Mouse (Mus musculus): ENCODE measurements at regions not wholly inside any gene's neighbourhood (a gene's known extent, or its start where the extent isn't known, plus 50 kb on each side); places are given as distances from the start of the nearest gene placed in this dataset.

DNA sequence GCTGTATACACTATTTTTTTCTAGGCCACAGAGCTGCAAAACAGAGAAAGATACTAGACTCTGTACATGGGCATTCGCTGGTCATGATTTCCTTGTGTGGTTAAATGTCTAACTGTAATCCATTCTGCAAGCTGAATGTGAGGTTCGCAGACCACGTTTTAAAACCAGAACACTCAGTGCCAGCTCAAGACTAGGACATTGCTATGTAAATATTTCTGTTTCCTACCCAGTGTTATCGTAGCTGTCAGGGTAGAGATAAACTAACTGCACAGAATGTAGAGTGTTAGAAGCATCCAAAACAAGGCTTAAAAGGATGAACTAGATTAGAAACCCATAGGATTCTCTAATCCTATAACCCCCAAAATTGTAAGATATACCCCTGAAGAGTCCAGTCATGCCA is 494.1 kb upstream of the Map3k7 start:
- TF ChIP-seq CEBPB (IDR thresholded peaks at IDR 0.05; ENCODE audit: insufficient read depth, poor library complexity, severe bottlenecking) (no peak), POLR2A (IDR thresholded peaks at IDR 0.05; ENCODE audit: insufficient read length, low read depth) (no peak), TCF12 (IDR thresholded peaks at IDR 0.05; ENCODE audit: insufficient read depth, poor library complexity, severe bottlenecking) (no peak), MAX (IDR thresholded peaks at IDR 0.05; ENCODE audit: low read depth) (no peak), TCF3 (IDR thresholded peaks at IDR 0.05; ENCODE audit: insufficient read length, low read depth) (no peak)
